Mouse (Mus musculus) CH12.LX (cell line): ENCODE data around the gene Kcnj11.

Source experiments
- CTCF ChIP-seq, 2 experiments: IDR thresholded peaks in 1 of 2; conservative IDR thresholded peaks in 1 of 2; 2 replicates each; pipeline ENCODE4 v1.5.1; 2011 to 2012; ENCODE audit warnings: low read depth in 2 of 2, low read length in 2 of 2, improper control_type of control experiment in 1 of 2, inconsistent platforms in 1 of 2, mild to moderate bottlenecking in 1 of 2, moderate library complexity in 1 of 2
- EP300 ChIP-seq: IDR thresholded peaks from 2 replicates; pipeline ENCODE4 v1.6.1; 2011; ENCODE audit warnings: low read length, improper control_type of control experiment
- ETS1 ChIP-seq: conservative IDR thresholded peaks from 2 replicates; pipeline ENCODE4 v1.6.1; 2012; ENCODE audit warnings: low read depth, mild to moderate bottlenecking, inconsistent platforms, low read length, improper control_type of control experiment, moderate library complexity
- HCFC1 ChIP-seq: IDR thresholded peaks from 2 replicates; pipeline ENCODE4 v1.6.1; 2012; ENCODE audit warnings: low read depth, mild to moderate bottlenecking, inconsistent platforms, low read length, improper control_type of control experiment
- MAX ChIP-seq: IDR thresholded peaks from 2 replicates; pipeline ENCODE4 v1.6.1; 2011; ENCODE audit warnings: low read length, improper control_type of control experiment
- MAZ ChIP-seq: IDR thresholded peaks from 2 replicates; pipeline ENCODE4 v1.6.1; 2012; ENCODE audit warnings: low read depth, mild to moderate bottlenecking, inconsistent platforms, low read length, improper control_type of control experiment, moderate library complexity
- POLR2A ChIP-seq: IDR thresholded peaks from 2 replicates; pipeline ENCODE4 v1.6.1; 2011; ENCODE audit warnings: low read depth, mild to moderate bottlenecking, improper control_type of control experiment, low read length
- POLR2AphosphoS2 ChIP-seq: IDR thresholded peaks from 2 replicates; pipeline ENCODE4 v1.6.1; 2011; ENCODE audit warnings: low read depth, low read length, improper control_type of control experiment
- SIN3A ChIP-seq: IDR thresholded peaks from 2 replicates; pipeline ENCODE4 v1.6.1; 2012; ENCODE audit warnings: low read length, improper control_type of control experiment, inconsistent platforms
- TCF12 ChIP-seq: IDR thresholded peaks from 2 replicates; pipeline ENCODE4 v1.6.1; 2014; ENCODE audit warnings: low read depth, mild to moderate bottlenecking, inconsistent platforms, low read length, improper control_type of control experiment
- UBTF ChIP-seq: IDR thresholded peaks from 2 replicates; pipeline ENCODE4 v1.6.1; 2012; ENCODE audit warnings: low read depth, mild to moderate bottlenecking, inconsistent platforms, low read length, improper control_type of control experiment, moderate library complexity
- USF1 ChIP-seq: IDR thresholded peaks from 2 replicates; pipeline ENCODE4 v1.6.1; 2014; ENCODE audit warnings: low read depth, mild to moderate bottlenecking, inconsistent platforms, low read length, improper control_type of control experiment
- ZNF384 ChIP-seq: IDR thresholded peaks from 2 replicates; pipeline ENCODE4 v1.6.1; 2012; ENCODE audit warnings: low read depth, low read length, improper control_type of control experiment, inconsistent platforms

GRCm38 (mm10) chr7:46049981-46050380, 50.6 kb downstream of the Kcnj11 start:
- no peak for TF ChIP-seq CTCF (conservative IDR thresholded peaks at IDR 0.05 in 1 of 2, IDR thresholded peaks at IDR 0.05 in 1 of 2; ENCODE audit: low read depth in 2 of 2, low read length in 2 of 2)
- no peak for TF ChIP-seq POLR2A
- no peak for TF ChIP-seq EP300
- TF ChIP-seq ETS1 = no peak
- TF ChIP-seq MAX = no peak
- TF ChIP-seq USF1 = no peak
- no peak for TF ChIP-seq SIN3A
- no peak for TF ChIP-seq MAZ
- no peak for TF ChIP-seq UBTF
- no peak for TF ChIP-seq POLR2AphosphoS2
- no peak for TF ChIP-seq TCF12
- no peak for TF ChIP-seq ZNF384
- no peak for TF ChIP-seq HCFC1
